Mouse (Mus musculus) telencephalon, adult 2 months (tissue): ENCODE data around the gene Stx2.

Experiments
- DNase-seq: peaks from one replicate; pipeline ENCODE4 v3.0.0-alpha.2; 2011; ENCODE audit warnings: low read depth, low spot score

Stx2 gene

DNA sequence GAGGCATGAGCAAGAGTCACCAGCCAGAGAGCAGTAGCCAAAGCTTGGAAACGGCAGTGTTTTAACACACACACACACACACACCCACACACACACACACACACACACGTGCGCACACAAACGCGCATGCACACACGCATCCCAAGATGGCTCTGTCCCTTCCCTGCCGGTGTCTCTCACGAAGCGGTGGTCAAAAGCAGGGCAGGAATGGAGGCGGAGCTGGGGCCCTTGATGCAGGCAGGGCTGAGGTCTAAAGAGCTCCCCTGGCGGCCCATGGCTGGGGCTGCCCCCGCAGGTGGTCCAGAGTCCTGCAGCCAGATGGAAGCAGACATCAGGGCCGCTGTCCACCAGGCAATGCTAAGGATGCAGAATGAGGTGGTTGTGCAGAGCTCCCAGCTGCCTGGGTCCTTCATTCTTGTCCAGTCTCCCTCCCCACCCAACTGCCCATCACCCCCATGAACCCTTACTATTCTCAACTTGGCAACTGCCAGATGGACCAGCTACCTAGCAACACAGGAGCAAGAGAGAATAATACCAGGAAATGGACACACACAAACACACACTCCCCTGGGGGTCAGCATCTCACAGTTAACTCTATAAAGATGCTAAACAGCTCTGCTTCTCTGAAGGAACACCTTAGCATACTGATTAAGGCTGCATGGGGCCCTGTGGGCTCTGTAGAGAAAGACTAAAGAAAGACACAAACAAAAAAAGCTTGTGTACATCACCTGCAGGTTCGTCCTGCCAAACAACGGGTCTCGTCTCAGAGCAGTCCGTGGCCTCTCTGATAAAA, 54.9 kb downstream of the Stx2 start, which contains the start of gene Rimbp2:
Rimbp2 (minus strand) TSS at position 209 of the 793 bp plus-strand sequence.
- DNase-seq = peak; percentile 70

- DNase-seq = peak; percentile 60
Measured at GRCm38 (mm10) chr5:128952291-128953195, 55.8 kb downstream of the Stx2 start.

- no peak for DNase-seq
Measured at GRCm38 (mm10) chr5:128951472-128951871, 56.9 kb downstream of the Stx2 start.

DNA sequence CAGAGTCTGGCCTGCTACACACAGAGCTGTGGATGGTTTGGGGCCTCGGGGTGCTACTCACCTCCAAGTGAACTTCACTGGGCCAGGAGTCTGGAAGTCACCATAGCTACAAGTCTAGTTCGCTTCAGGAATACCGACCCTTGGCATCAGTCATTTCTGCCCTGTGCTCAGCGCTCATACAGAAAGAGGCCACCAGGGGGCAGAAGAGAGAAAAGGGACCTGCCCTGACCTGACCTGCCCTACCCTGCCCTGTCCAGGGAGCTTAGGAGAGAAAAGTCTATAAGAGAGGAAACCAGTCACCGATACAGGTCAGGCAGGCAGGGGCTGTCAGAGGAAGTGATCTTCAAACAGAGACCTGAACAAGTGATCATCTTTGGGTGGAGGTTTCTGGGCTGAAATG, 61.3 kb downstream of the Stx2 start:
- DNase-seq = no peak

- DNase-seq = no peak
Measured at GRCm38 (mm10) chr5:128940436-128940835, 67.9 kb downstream of the Stx2 start.

GRCm38 (mm10) chr5:128935359-128935899, 72.9 kb downstream of the Stx2 start:
- DNase-seq = no peak
